Mouse (Mus musculus) CD4-positive, CD25-positive, alpha-beta regulatory T cell, adult 2 months (primary cell): ENCODE measurements around the gene Ncoa5.

Experiments used
- DNase-seq: peaks from one replicate; pipeline ENCODE4 v3.0.0-alpha.2; 2012; ENCODE audit warnings: low read depth, low spot score

Ncoa5 gene

GRCm38 (mm10) chr2:164995976-164996375, 38.7 kb downstream of the Ncoa5 start:
- no peak for DNase-seq

- DNase-seq = no peak
Observed at GRCm38 (mm10) chr2:164994659-164995428, 39.8 kb downstream of the Ncoa5 start.

GRCm38 (mm10) chr2:164994156-164994555, 40.5 kb downstream of the Ncoa5 start:
- no peak for DNase-seq

- no peak for DNase-seq
Observed at GRCm38 (mm10) chr2:164991808-164992207, 42.9 kb downstream of the Ncoa5 start.

GRCm38 (mm10) chr2:164991111-164991510, 43.6 kb downstream of the Ncoa5 start:
- DNase-seq = no peak

- DNase-seq = no peak
Observed at GRCm38 (mm10) chr2:164988777-164989176, 45.9 kb downstream of the Ncoa5 start.

GRCm38 (mm10) chr2:164986371-164987027, 48.2 kb downstream of the Ncoa5 start:
- no peak for DNase-seq

- DNase-seq = no peak
Observed at GRCm38 (mm10) chr2:164985962-164986361, 48.7 kb downstream of the Ncoa5 start.

- DNase-seq = peak; percentile 57
Observed at GRCm38 (mm10) chr2:164979749-164980148, 54.9 kb downstream of the Ncoa5 start.

GRCm38 (mm10) chr2:164975611-164976010, 59.1 kb downstream of the Ncoa5 start:
- DNase-seq = no peak

GRCm38 (mm10) chr2:164972646-164973045, 62.0 kb downstream of the Ncoa5 start:
- no peak for DNase-seq

GRCm38 (mm10) chr2:164970631-164971196, 64.0 kb downstream of the Ncoa5 start:
- no peak for DNase-seq

- DNase-seq = no peak
Observed at GRCm38 (mm10) chr2:164969348-164969781, 65.3 kb downstream of the Ncoa5 start.

- DNase-seq = peak; percentile 20
Observed at GRCm38 (mm10) chr2:164968451-164968851, 66.2 kb downstream of the Ncoa5 start.

- no peak for DNase-seq
Observed at GRCm38 (mm10) chr2:164967761-164968440, 66.8 kb downstream of the Ncoa5 start.

- no peak for DNase-seq
Observed at GRCm38 (mm10) chr2:164967193-164967592, 67.5 kb downstream of the Ncoa5 start.

GRCm38 (mm10) chr2:164966381-164966780, 68.3 kb downstream of the Ncoa5 start:
- peak; percentile 55 for DNase-seq

GRCm38 (mm10) chr2:164964981-164965380, 69.7 kb downstream of the Ncoa5 start:
- no peak for DNase-seq

- DNase-seq = no peak
Observed at GRCm38 (mm10) chr2:164964242-164964894, 70.3 kb downstream of the Ncoa5 start.

- DNase-seq = no peak
Observed at GRCm38 (mm10) chr2:164962183-164962580, 72.5 kb downstream of the Ncoa5 start.

- DNase-seq = peak; percentile 82
Observed at GRCm38 (mm10) chr2:164961506-164962182, 73.0 kb downstream of the Ncoa5 start.
